Mouse (Mus musculus) thymus, adult 2 months (tissue): ENCODE measurements around the gene Six1.

Experiments used
- CTCF ChIP-seq: fragments of 200-500 bp; IDR thresholded peaks from 2 replicates; pipeline ENCODE4 v1.5.1; 2012; ENCODE audit warnings: mild to moderate bottlenecking, control low read depth, low read length, moderate library complexity, borderline replicate concordance; ENCODE audit not compliant: control insufficient read depth, poor library complexity, insufficient read depth; ENCODE audit errors: extremely low read depth
- POLR2A ChIP-seq: fragments of 200-500 bp; IDR thresholded peaks from 2 replicates; pipeline ENCODE4 v1.6.1; 2012; ENCODE audit warnings: mild to moderate bottlenecking, low read length, control low read depth, moderate library complexity; ENCODE audit not compliant: control insufficient read depth, poor library complexity, insufficient read depth; ENCODE audit errors: extremely low read depth

GRCm38 (mm10) chr12:73032665-73033064 is 21.0 kb downstream of the Six1 start:
- TF ChIP-seq POLR2A (no peak), CTCF (no peak)
